Mouse (Mus musculus) olfactory bulb, adult 2 months (tissue): ENCODE results near the gene Carf.

Source experiments
- CTCF ChIP-seq: fragments of 200-500 bp; IDR thresholded peaks from 2 replicates; pipeline ENCODE4 v1.5.1; 2012; ENCODE audit warnings: low read depth, mild to moderate bottlenecking, low read length, moderate library complexity; ENCODE audit not compliant: insufficient read depth
- POLR2A ChIP-seq: fragments of 200-500 bp; IDR thresholded peaks from 2 replicates; pipeline ENCODE4 v1.6.1; 2012; ENCODE audit warnings: mild to moderate bottlenecking, low read depth, low read length, moderate library complexity; ENCODE audit not compliant: insufficient read depth

DNA sequence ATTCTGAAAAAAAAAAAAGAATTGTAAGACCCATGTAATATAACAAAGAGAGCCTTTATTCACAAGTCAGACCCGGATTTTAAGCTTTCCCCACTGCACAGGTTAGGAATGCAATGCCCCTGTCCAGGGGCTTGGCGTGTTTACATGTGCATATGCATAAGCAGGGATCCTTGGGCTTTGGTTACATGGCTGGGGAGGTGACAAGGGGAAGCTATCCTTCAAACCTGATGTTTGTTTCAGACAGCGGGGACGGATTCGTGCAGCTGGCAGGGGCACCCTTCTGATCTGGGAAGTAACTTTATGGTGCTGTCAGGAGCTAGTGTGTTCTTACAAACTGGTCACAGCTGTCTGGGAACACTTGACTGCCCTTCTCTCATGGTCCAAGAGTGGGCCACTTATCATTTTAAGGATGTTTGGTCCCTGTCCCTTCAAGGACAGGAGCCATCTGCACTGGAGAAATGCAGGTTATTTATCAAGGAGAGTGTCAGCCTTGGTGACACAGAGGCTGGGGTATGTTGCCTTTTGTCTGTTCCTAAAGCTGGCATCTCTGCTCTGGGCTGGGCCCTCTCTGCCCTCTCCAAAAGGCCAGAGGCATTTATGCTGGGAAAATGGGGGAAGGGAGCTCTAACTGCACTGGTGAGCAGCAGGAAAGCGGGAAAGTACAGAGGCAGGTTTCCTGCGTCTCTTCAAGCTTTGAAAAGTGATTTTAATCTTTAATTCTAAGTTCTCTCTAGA, 19.8 kb downstream of the Carf start:
- TF ChIP-seq CTCF (no peak), POLR2A (no peak)
